Mouse (Mus musculus): ENCODE results near the gene Gm7030.
"Not testable (repeated sequence)": the region's sequence is repeated elsewhere in the genome, so short reads cannot be mapped to it uniquely, and the experiment has no call there.

Gm7030 gene

GRCm38 (mm10) chr17:36128968-36129817 lies at the start of gene Gm7030:
Gene Gm7030, minus strand, starts transcription at chr17:36129425.
- not testable (repeated sequence) for DNase-seq (ENCODE audit: low spot score)

- peak; percentile 53 for DNase-seq (ENCODE audit: low spot score)
These were observed 49.7 kb upstream of the Gm7030 start for GRCm38 (mm10) chr17:36178938-36179337.

- not testable (repeated sequence) for DNase-seq (ENCODE audit: low spot score)
These were observed 46.9 kb upstream of the Gm7030 start for GRCm38 (mm10) chr17:36176132-36176531.

- DNase-seq (ENCODE audit: low spot score) = no peak
These were observed 41.1 kb upstream of the Gm7030 start for GRCm38 (mm10) chr17:36170287-36170814.

- no peak for DNase-seq (ENCODE audit: low spot score)
These were observed 40.5 kb upstream of the Gm7030 start for GRCm38 (mm10) chr17:36169753-36170152.

GRCm38 (mm10) chr17:36169094-36169493 lies 39.9 kb upstream of the Gm7030 start:
- DNase-seq (ENCODE audit: low spot score) = not testable (repeated sequence)

- peak; percentile 39 for DNase-seq (ENCODE audit: low spot score)
These were observed 38.9 kb upstream of the Gm7030 start, which contains the start of gene Gm8909 for GRCm38 (mm10) chr17:36168039-36168652. Gene Gm8909, minus strand, starts transcription at chr17:36168537.

- DNase-seq (ENCODE audit: low spot score) = peak; percentile 28
These were observed 38.2 kb upstream of the Gm7030 start for GRCm38 (mm10) chr17:36167306-36168038.

- DNase-seq (ENCODE audit: low spot score) = not testable (repeated sequence)
These were observed 37.7 kb upstream of the Gm7030 start for GRCm38 (mm10) chr17:36166901-36167300.

GRCm38 (mm10) chr17:36161129-36162051 lies 32.2 kb upstream of the Gm7030 start:
- DNase-seq (ENCODE audit: low spot score) = peak; percentile 18

- not testable (repeated sequence) for DNase-seq (ENCODE audit: low spot score)
These were observed 29.0 kb upstream of the Gm7030 start for GRCm38 (mm10) chr17:36158264-36158663.

- DNase-seq (ENCODE audit: low spot score) = not testable (repeated sequence)
These were observed 28.6 kb upstream of the Gm7030 start for GRCm38 (mm10) chr17:36157782-36158181.

GRCm38 (mm10) chr17:36154271-36155149 lies 25.3 kb upstream of the Gm7030 start:
- DNase-seq (ENCODE audit: low spot score) = no peak

GRCm38 (mm10) chr17:36151200-36151599 lies 22.0 kb upstream of the Gm7030 start:
- not testable (repeated sequence) for DNase-seq (ENCODE audit: low spot score)

- not testable (repeated sequence) for DNase-seq (ENCODE audit: low spot score)
These were observed 19.2 kb upstream of the Gm7030 start for GRCm38 (mm10) chr17:36148468-36148867.

- DNase-seq (ENCODE audit: low spot score) = not testable (repeated sequence)
These were observed 17.7 kb upstream of the Gm7030 start for GRCm38 (mm10) chr17:36146937-36147336.

- DNase-seq (ENCODE audit: low spot score) = not testable (repeated sequence)
These were observed 16.6 kb upstream of the Gm7030 start for GRCm38 (mm10) chr17:36145861-36146156.

GRCm38 (mm10) chr17:36145111-36145860 lies 16.1 kb upstream of the Gm7030 start:
- DNase-seq (ENCODE audit: low spot score) = peak; percentile 32

GRCm38 (mm10) chr17:36136299-36136848 lies 7.1 kb upstream of the Gm7030 start:
- not testable (repeated sequence) for DNase-seq (ENCODE audit: low spot score)

Data from T-cell, adult 2 months (primary cell).